Comparison of ENCODE assay signal across 7 mouse cellular contexts in the genomic region with DNA sequence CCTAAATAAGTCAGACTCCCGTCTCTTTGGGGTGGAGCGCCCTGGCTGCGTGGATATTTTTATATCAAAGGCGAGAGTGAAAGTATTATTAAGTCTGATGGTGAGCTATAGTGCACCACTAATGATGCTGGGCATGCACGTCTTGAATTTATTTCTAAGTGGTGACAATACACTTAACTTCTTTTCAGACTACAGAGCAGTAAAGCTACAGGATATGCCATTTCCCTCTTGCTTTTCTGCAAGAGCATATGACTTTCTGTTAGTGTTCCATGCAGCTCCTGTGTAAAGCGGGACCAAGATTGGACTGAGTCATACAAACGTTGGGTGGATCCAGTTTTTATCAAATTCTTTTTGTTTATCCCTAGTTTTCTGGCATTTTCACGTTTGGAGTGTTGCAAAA. TPM values are rescaled to one million over a fixed set of nuclear protein-coding genes. Genes with fewer than 3 reads are reported as not detected.
DNase-seq lines count a peak whose midpoint lies in the region; ATAC-seq and TF ChIP-seq lines count a peak whose summit lies in the region.

No protein-coding gene starts in this region.

- peak overlapping the region; percentile 95 for H3K4me2 ChIP-seq in embryonic facial prominence, embryonic 13.5 days
- peak overlapping the region; percentile 85; the same call in 1 of the 2 replicates for H3K4me2 ChIP-seq in hindbrain, embryonic 11.5 days (replicated peaks; ENCODE audit: low read depth, low read length)
- peak overlapping the region; percentile 100 for H3K4me2 ChIP-seq in lung, postnatal 0 days (replicated peaks; ENCODE audit: low read depth, low read length)

- H3K9me3 ChIP-seq in embryonic facial prominence, embryonic 13.5 days: no peaks in the 10 kb centered on the region
- H3K9me3 ChIP-seq in hindbrain, embryonic 11.5 days (ENCODE audit: control insufficient read depth, low read length): no peaks in the 10 kb centered on the region
- no peaks in the 10 kb centered on the region for H3K9me3 ChIP-seq in lung, postnatal 0 days (ENCODE audit: low read length)

- H3K9ac ChIP-seq in embryonic facial prominence, embryonic 13.5 days: peak overlapping the region; percentile 80
- peak overlapping the region; percentile 52 for H3K9ac ChIP-seq in hindbrain, embryonic 11.5 days (ENCODE audit: low read depth, low read length)
- H3K9ac ChIP-seq in lung, postnatal 0 days (replicated peaks; ENCODE audit: low read depth): 0 out of 2 replicates have a peak overlapping the region, but pooled peaks have one; percentile 20

- no peak for TF ChIP-seq EP300 in lung, postnatal 0 days (IDR thresholded peaks at IDR 0.05)

- H3K27ac ChIP-seq in embryonic facial prominence, embryonic 13.5 days: peak overlapping the region; percentile 87
- H3K27ac ChIP-seq in hindbrain, embryonic 11.5 days (ENCODE audit: low read depth, low read length): peak overlapping the region; percentile 82; the same call in 1 of the 2 replicates
- H3K27ac ChIP-seq in lung, postnatal 0 days (ENCODE audit: low read length): peak overlapping the region; percentile 72

- H3K36me3 ChIP-seq in embryonic facial prominence, embryonic 13.5 days: peaks cover 14% of the 10 kb centered on the region
- H3K36me3 ChIP-seq in hindbrain, embryonic 11.5 days (ENCODE audit: control insufficient read depth, insufficient read depth, low read length): no peaks in the 10 kb centered on the region
- 0 out of 2 replicates have a peak, but pooled peaks cover 1% of the 10 kb centered on the region for H3K36me3 ChIP-seq in lung, postnatal 0 days (ENCODE audit: insufficient read depth, low read length)

- peaks cover 14% of the 10 kb centered on the region for H3K4me1 ChIP-seq in embryonic facial prominence, embryonic 13.5 days
- no peaks in the 10 kb centered on the region; the same call in 1 of the 2 replicates for H3K4me1 ChIP-seq in hindbrain, embryonic 11.5 days (replicated peaks; ENCODE audit: control insufficient read depth, insufficient read depth, low read length)
- H3K4me1 ChIP-seq in lung, postnatal 0 days (ENCODE audit: insufficient read depth, low read depth, low read length): peaks cover 13% of the 10 kb centered on the region; the same call in 1 of the 2 replicates

- 14% methylated on average over 8 of the region's 8 CpGs for WGBS in embryonic facial prominence, embryonic 13.5 days
- 23% methylated on average over 8 of the region's 8 CpGs for WGBS in hindbrain, embryonic 11.5 days
- 6% methylated on average over 8 of the region's 8 CpGs for WGBS in lung, postnatal 0 days

- peak overlapping the region; percentile 87 for H3K4me3 ChIP-seq in embryonic facial prominence, embryonic 13.5 days
- peak overlapping the region; percentile 65 for H3K4me3 ChIP-seq in hindbrain, embryonic 11.5 days (ENCODE audit: low read depth, low read length)
- H3K4me3 ChIP-seq in lung, postnatal 0 days (ENCODE audit: low read depth, low read length): peak overlapping the region; percentile 68

- peak; percentile 22 for DNase-seq in spleen, adult 12 weeks (ENCODE audit: low spot score)
- no peak for DNase-seq in spleen, adult 18-20 months
- peak; percentile 36 for DNase-seq in hindbrain, embryonic 11.5 days (ENCODE audit: low spot score)
- DNase-seq in lung, postnatal 0 days (ENCODE audit: low spot score): peak; percentile 32
- no peak for DNase-seq in urinary bladder, postnatal 36 days (ENCODE audit: low spot score in 2 of 2)

- no peak for ATAC-seq in embryonic facial prominence, embryonic 13.5 days (ENCODE audit: insufficient number of reproducible peaks, insufficient read depth, low FRiP score, low TSS enrichment, low read depth)
- peak; percentile 2; the same call in 1 of the 2 replicates for ATAC-seq in hindbrain, embryonic 11.5 days (ENCODE audit: low FRiP score)
- no peak for ATAC-seq in lung, postnatal 0 days
- ATAC-seq in megakaryocyte progenitor cell, adult 5-6 weeks (replicated peaks; ENCODE audit: poor library complexity): no peak

- H3K27me3 ChIP-seq in embryonic facial prominence, embryonic 13.5 days: no peaks in the 10 kb centered on the region
- no peaks in the 10 kb centered on the region for H3K27me3 ChIP-seq in hindbrain, embryonic 11.5 days (ENCODE audit: control insufficient read depth, insufficient read depth, low read length)
- no peaks in the 10 kb centered on the region for H3K27me3 ChIP-seq in lung, postnatal 0 days (replicated peaks; ENCODE audit: insufficient read depth, low read length)

- no peak for TF ChIP-seq CTCF in lung, postnatal 0 days (IDR thresholded peaks at IDR 0.05)

RNA-seq across cellular contexts. Expression of a gene that starts 1.0 kb away (rescaled TPM):
- 75.8 and 76.6 TPM in 2 replicates for polyA plus RNA-seq in embryonic facial prominence, embryonic 13.5 days (2015; fragmentation: Nextera tagmentation; extraction: Ambion mirVana)
- 70.6 and 70.8 TPM in 2 replicates for polyA plus RNA-seq in hindbrain, embryonic 11.5 days (2014; fragmentation: Nextera tagmentation; extraction: Ambion mirVana)
- polyA plus RNA-seq in lung, postnatal 0 days (2015; fragmentation: Nextera tagmentation; extraction: Ambion mirVana): 8.4 TPM in 2 replicates
- 49.3 and 49.5 TPM in 2 replicates for total RNA-seq in megakaryocyte progenitor cell, adult 5-6 weeks (2015)
- 38.9 and 53.2 TPM in 2 replicates for total RNA-seq in megakaryocyte progenitor cell, adult 5-6 weeks (2017)

RNA-seq across cellular contexts. Expression of a gene that starts 17.3 kb away (rescaled TPM):
- polyA plus RNA-seq in embryonic facial prominence, embryonic 13.5 days (2015; fragmentation: Nextera tagmentation; extraction: Ambion mirVana): 17.5 and 18.0 TPM in 2 replicates
- 15.7 and 16.9 TPM in 2 replicates for polyA plus RNA-seq in hindbrain, embryonic 11.5 days (2014; fragmentation: Nextera tagmentation; extraction: Ambion mirVana)
- polyA plus RNA-seq in lung, postnatal 0 days (2015; fragmentation: Nextera tagmentation; extraction: Ambion mirVana): 13.1 and 13.7 TPM in 2 replicates
- 14.2 and 23.5 TPM in 2 replicates for total RNA-seq in megakaryocyte progenitor cell, adult 5-6 weeks (2015)
- total RNA-seq in megakaryocyte progenitor cell, adult 5-6 weeks (2017): 19.7 and 35.2 TPM in 2 replicates

Comparison
In these comparisons a context has a peak if more than half of its experiments do, and no peak if none do; other contexts are left out.
1. DNase-seq: peak in spleen, adult 12 weeks (single experiment), hindbrain, embryonic 11.5 days (single experiment) and lung, postnatal 0 days (single experiment); none in spleen, adult 18-20 months (0 of 2) and urinary bladder, postnatal 36 days (0 of 2).
2. H3K9ac ChIP-seq: peak in every context shown above with its lines; median percentile 80 in embryonic facial prominence, embryonic 13.5 days; 52 in hindbrain, embryonic 11.5 days; 20 in lung, postnatal 0 days.
3. Peak in every context shown above with its lines, with median percentiles within 50 percentile points of each other: H3K27ac ChIP-seq, H3K4me2 ChIP-seq and H3K4me3 ChIP-seq.